Mouse (Mus musculus) cortical plate, adult 2 months (tissue): Measurements from ENCODE around the gene Vamp2.

Source experiments
- CTCF ChIP-seq: fragments of 200-500 bp; IDR thresholded peaks from 2 replicates; pipeline ENCODE4 v1.5.1; 2011; ENCODE audit warnings: mild to moderate bottlenecking, control low read depth, low read length; ENCODE audit not compliant: insufficient read depth; ENCODE audit errors: extremely low read depth
- POLR2A ChIP-seq: fragments of 200-500 bp; IDR thresholded peaks from 2 replicates; pipeline ENCODE4 v1.6.1; 2011; ENCODE audit warnings: mild to moderate bottlenecking, low read length, control low read depth; ENCODE audit not compliant: insufficient read depth; ENCODE audit errors: extremely low read depth

GRCm38 (mm10) chr11:69123056-69123692 is 34.9 kb downstream of the Vamp2 start:
- TF ChIP-seq POLR2A: no peak
- no peak for TF ChIP-seq CTCF
